Mouse (Mus musculus) cerebellum, adult (tissue): ENCODE results near the gene D130052B06Rik.

ENCODE experiments used
- ATAC-seq: cut with Nextera tagmentation; 2 replicates; pipeline ENCODE4 v1.9.2; 2017; ENCODE audit warnings: mild to moderate bottlenecking, moderate library complexity, mixed read lengths; ENCODE audit not compliant: insufficient number of reproducible peaks, low FRiP score, low TSS enrichment

D130052B06Rik gene

GRCm38 (mm10) chr11:33598986-33599385, at the start of gene D130052B06Rik:
D130052B06Rik (plus strand) TSS chr11:33599302.
- ATAC-seq = no peak

DNA sequence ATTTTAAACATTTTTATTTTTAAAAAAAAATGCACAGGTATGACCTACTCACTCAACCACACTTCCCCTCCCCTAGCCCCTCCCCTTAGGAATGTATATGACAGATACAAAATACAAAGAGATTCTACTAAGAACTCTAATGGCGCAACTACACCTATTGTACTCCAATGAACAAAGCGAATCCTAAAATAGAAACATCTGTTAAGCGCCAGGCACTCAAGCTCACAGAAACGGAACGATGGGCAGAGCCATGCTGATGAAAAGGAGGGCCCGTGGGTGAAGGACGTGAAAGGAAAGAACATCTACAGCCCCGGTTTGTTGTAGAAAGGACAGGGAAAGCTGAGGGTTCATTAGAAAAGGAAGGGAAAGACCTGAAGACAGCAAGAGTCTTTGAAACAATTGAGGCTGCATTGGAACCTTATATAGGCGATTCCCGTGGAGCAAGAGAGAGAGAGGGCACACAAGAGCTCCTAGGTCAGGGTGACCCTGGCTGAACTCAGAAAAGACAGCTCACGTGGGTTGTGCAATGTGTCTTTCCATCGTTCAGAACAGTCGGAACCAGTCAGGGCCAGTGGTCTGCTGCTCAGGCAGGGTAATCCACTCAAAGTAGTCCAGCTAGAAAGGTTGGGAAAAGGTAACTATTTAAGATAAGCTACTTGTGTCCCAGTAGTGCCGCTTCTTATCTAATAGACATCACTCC, 48.1 kb upstream of the D130052B06Rik start:
- ATAC-seq = no peak

DNA sequence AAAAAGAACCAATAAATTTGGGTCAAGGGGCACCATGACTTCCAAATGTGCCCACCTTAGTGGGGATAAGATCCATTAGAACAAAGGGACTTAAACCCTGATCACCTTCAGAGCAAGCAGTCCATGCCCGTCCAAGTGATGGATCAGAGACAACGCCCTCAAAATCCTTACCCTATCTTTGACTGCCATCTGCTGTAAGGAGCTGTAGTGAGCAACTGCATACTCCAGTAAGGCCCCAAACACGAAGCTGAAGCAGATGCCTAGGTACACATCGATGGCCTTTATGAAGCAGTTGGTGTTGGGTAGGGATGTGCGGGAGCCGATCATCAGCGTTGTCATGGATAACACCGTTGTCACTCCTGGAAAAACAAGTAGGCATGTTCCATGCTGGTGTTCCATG, 45.0 kb upstream of the D130052B06Rik start:
- no peak; the same call in 1 of the 2 replicates for ATAC-seq

- no peak for ATAC-seq
Measured at GRCm38 (mm10) chr11:33563921-33564320, 35.2 kb upstream of the D130052B06Rik start.

GRCm38 (mm10) chr11:33570413-33570812, 28.7 kb upstream of the D130052B06Rik start:
- ATAC-seq = no peak

GRCm38 (mm10) chr11:33574944-33575343, 24.2 kb upstream of the D130052B06Rik start:
- ATAC-seq = no peak

DNA sequence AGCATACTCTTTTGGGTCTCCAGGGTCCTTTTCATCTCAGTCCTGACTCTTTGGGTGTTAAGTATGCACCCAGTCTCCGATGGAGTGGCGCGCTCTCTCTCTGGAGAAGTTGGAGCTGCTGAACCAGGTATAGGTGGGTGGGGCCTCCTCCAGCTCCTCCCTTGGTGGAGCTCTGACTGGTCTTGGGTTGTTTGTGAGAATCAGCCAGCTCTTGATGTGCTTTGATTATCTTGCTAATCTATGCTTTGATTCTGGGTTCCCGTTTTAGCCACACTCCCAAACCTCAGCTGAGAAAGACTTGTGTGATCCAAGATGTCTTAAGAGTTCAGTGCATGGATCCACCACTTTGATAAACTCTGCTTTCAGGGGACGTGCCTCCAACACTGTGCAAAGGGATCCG, 20.2 kb upstream of the D130052B06Rik start, which contains the start of gene Gabrp:
Gene Gabrp (minus strand): TSS at position 101 of the 400 bp plus-strand sequence.
- ATAC-seq = no peak

DNA sequence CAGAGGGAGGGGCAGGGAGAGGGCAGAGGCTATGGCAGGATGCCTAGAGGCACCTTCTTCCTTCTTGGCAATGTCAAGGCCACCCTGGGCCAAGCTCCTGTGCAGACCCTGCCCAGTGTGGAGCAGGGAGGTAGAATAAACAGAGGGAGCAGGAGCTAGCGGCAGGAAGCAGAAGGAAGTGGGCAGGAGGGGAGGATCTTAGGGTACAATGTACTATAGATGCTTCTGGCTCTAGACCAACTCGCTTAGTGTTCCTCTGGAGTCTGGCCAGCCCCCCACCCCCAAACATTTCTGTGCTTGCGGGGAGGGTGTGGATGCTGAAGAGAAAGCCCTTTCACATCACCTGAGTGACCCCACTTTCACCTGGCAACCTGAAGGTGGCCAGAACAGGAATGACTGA, 19.5 kb upstream of the D130052B06Rik start:
- no peak for ATAC-seq

DNA sequence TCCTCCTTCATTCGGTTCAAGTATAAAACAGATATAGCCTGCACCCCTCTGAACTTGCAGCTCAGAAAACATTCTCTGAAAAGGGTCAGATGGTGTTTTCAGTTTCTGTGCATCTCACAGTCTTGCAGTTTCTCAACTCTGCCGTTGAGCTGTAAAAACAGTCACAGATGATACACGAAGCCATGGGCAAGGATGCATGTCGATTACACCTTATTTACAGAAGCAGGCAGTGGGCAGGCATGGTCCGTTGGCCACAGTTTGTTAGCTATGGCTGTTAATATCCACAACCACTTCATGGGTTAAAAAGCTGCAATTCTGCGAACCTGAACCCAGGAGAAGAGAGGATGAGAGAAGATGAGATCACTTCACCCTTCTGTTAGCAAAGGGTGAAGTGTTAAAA, 12.5 kb upstream of the D130052B06Rik start:
- ATAC-seq = no peak

DNA sequence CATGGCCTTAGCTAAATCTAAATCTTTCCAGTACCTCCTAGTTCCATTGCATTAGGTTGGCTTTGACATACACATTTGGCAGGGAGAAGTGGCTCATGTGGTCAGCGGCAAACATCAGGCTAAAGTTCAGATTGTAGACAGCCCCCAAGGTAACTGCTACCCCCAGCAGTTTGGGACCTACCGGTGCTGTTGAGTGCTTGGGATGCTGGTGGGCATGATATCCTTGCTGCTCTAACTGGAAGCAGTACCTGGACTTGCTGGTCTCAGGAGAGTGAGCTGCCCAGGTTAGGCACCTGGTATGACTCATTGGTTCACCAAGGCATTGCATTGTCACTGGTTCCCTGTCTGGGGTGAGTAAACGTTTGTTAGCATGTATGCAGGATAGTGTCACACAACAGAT, 8.3 kb upstream of the D130052B06Rik start:
- ATAC-seq = no peak

DNA sequence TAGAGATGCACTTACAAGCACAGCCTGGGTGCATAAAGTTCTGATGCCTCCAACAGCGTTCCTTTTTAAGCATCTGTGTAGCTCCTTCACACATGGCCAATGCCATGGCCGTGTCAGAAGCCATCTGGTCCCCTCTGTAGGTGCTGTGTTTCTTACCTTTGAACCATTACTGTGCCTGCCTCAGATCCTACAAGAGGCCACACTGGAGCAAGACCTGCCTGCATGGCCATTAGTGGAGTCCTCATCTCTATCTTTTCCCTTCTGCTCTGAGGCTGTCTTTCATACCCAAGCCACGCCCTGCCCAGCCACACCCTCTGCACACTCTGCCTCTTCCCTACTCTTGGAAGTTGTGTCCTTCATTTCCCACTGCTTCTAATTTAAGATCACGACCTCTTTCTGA, 6.3 kb upstream of the D130052B06Rik start:
- ATAC-seq = no peak

DNA sequence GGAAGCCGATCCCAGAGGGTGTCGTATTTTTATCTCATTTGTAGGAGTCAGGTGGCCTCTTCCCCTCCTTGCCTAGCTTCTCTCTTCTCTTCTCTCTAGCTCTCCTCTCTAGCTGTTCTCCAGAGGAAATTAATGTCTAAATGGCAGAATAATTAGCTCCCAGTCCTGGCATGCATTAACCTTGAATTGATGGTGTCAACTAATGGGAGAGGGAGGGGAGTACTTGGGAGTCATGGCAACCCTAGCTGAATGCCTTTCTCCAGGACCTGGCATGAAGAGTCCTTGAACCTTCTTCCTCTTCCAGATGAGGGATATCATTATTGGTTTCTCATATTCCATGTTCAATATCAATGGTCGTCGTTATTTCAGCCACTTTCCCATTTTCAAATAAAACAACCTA, 2.4 kb upstream of the D130052B06Rik start:
- ATAC-seq = no peak

DNA sequence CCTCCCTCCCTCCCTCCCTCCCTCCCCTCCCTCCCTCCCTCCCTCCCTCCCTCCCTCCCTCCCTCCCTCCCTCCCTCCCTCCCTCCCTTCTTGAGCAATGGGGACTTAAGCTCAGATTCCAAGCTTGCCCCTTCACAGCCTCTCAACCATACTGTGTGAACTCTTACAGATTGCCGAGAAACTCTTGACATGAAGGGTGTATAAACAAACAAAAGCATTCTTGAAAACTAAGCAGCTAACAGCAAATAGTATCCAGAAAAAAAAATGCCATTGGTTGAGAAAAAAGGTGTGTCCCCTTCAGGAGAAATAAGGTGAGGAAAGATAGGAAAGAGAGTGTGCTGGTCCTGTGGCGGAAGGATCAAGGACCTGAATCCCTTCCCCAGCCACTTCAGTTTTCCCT, 4.1 kb downstream of the D130052B06Rik start:
- ATAC-seq = no peak

DNA sequence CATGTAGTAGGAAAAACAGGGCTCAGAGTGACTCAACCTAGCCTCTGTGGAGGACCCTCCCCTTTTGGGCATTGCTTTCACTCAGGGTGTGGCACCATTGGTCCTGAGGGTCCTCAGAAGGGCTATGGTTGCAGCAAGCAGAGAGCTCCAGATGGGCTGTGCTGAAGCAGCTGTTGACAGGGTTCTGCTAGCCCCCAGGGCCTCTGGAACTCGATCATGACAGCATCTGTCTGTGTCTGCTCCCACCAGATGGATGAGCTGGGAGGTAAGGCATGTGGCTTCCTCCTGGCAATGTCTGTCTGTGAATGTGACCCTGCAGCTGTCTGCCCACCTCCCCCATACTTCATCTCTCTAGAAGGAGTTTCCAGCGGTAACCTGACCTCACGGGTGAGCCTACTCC, 8.7 kb downstream of the D130052B06Rik start:
- no peak for ATAC-seq

- peak; percentile 68; the same call in 1 of the 2 replicates for ATAC-seq
Measured at GRCm38 (mm10) chr11:33614218-33614617, 15.1 kb downstream of the D130052B06Rik start.

GRCm38 (mm10) chr11:33627136-33627742, 28.1 kb downstream of the D130052B06Rik start:
- ATAC-seq = no peak

- ATAC-seq = no peak
Measured at GRCm38 (mm10) chr11:33637107-33637506, 38.0 kb downstream of the D130052B06Rik start.

- no peak for ATAC-seq
Measured at GRCm38 (mm10) chr11:33649358-33649757, 50.3 kb downstream of the D130052B06Rik start.

GRCm38 (mm10) chr11:33654485-33654884, 55.4 kb downstream of the D130052B06Rik start:
- ATAC-seq = no peak

DNA sequence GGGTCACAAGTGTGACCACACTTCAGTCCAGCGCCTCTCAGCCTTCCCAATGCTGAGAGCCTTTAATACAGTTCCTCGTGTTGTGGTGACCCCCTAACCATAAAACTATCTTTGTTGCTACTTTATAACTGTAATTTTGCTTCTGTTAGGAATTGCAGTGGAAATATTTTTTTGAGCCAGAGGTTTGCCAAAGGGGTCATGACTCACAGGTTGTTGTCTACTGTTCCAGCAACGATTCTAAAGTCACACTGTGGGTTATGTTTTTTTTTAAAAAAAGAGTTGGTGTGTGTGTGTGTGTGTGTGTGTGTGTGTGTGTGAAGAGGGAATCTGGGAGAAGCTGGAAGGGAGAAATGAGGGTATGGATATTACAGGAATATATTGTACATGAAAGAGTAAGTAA, 56.1 kb downstream of the D130052B06Rik start:
- no peak for ATAC-seq

- ATAC-seq = no peak
Measured at GRCm38 (mm10) chr11:33655861-33656593, 56.9 kb downstream of the D130052B06Rik start.
